Mouse (Mus musculus) G1E (cell line): ENCODE data around the gene Prpsap1. TPM values are rescaled to one million over a fixed set of nuclear protein-coding genes. Genes with fewer than 3 reads are reported as not detected.
A peak's percentile ranks its signal among the peaks of the same experiment; 100 is the strongest.

Experiments used
- ATAC-seq: 2 replicates; pipeline ENCODE4 v1.8.0; 2016; ENCODE audit warnings: mild to moderate bottlenecking; ENCODE audit not compliant: insufficient number of reproducible peaks, poor library complexity, low FRiP score, severe bottlenecking; ENCODE audit errors: extremely low read depth
- DNase-seq: peaks from one replicate; pipeline ENCODE4 v3.0.0; 2012; ENCODE audit warnings: low spot score
- H3K27me3 ChIP-seq: 2 replicates; pipeline ENCODE4 v1.6.1; 2012; ENCODE audit warnings: mild to moderate bottlenecking, low read length, inconsistent platforms; ENCODE audit not compliant: insufficient read depth
- H3K36me3 ChIP-seq: replicated peaks from 2 replicates; pipeline ENCODE3; 2012; ENCODE audit warnings: mild to moderate bottlenecking, inconsistent platforms
- H3K4me1 ChIP-seq: 2 replicates; pipeline ENCODE4 v1.6.1; 2012; ENCODE audit warnings: low read depth, low read length, inconsistent platforms, mixed read lengths; ENCODE audit not compliant: insufficient read depth
- H3K4me3 ChIP-seq: 2 replicates; pipeline ENCODE4 v1.5.1; 2012; ENCODE audit warnings: low read depth, mild to moderate bottlenecking, inconsistent platforms, low read length, moderate library complexity, mixed read lengths
- H3K9me3 ChIP-seq: replicated peaks from 2 replicates; pipeline ENCODE4 v1.6.1; 2012; ENCODE audit warnings: inconsistent platforms
- CTCF ChIP-seq: IDR thresholded peaks from 2 replicates; pipeline ENCODE4 v1.5.1; 2012; ENCODE audit warnings: low read depth, low read length, inconsistent platforms, mixed read lengths
- GATA1 ChIP-seq: IDR thresholded peaks from 2 replicates; pipeline ENCODE4 v1.6.1; 2012; ENCODE audit warnings: borderline replicate concordance, low read length, inconsistent platforms, mixed read lengths
- GATA2 ChIP-seq: IDR thresholded peaks from 2 replicates; pipeline ENCODE4 v1.6.1; 2012; ENCODE audit warnings: low read depth, low read length, inconsistent platforms, borderline replicate concordance
- POLR2AphosphoS5 ChIP-seq: IDR thresholded peaks from 2 replicates; pipeline ENCODE4 v1.6.1; 2012; ENCODE audit warnings: low read depth, low read length, inconsistent platforms; ENCODE audit not compliant: insufficient replicate concordance
- TAL1 ChIP-seq: conservative IDR thresholded peaks from 2 replicates; pipeline ENCODE4 v1.6.1; 2012; ENCODE audit warnings: low read depth, low read length, inconsistent platforms, mixed read lengths
- polyA plus RNA-seq: library from polyadenylated mRNA; stranded (reverse); fragments of >175 nt; gene quantifications from 2 replicates; pipeline ENCODE4 v1.2.3, GENCODE M21; 2012
- total RNA-seq, 2 experiments: library from RNA; stranded (forward) in 1 of 2; stranded (reverse) in 1 of 2; fragments of 200-1000 nt in 1 of 2; fragments of >200 nt in 1 of 2; fragmentation: Nextera tagmentation in 1 of 2; gene quantifications; 2 replicates each; pipeline ENCODE4 v1.2.3; 2014 to 2017

Gene Prpsap1
- total RNA-seq (2014; fragmentation: Nextera tagmentation): 53.7 and 56.6 TPM in 2 replicates
- total RNA-seq (2017): 33.3 and 42.2 TPM in 2 replicates
- polyA plus RNA-seq: 53.9 and 69.4 TPM in 2 replicates

DNA sequence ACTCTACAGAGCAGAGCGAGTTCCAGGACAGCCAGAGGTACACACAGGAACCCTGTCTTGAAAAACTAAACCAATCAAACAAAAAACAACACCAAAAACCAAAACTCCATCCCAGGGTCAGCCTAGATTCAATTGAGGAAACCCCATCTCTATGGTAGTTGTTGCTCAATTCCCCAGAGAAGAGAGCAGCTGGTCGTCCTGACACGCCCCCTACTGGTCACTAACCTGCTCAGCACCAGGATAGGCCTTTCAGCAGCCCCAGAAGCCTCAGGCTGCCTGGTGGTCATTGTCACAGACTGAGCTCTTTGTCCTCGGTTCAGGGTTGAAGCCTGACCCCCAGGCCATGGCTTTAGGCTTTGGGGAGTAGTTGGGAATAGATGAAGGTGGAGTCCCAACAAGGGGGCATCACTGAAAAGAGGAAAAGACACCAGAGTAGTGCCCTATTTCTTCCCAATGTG is at the start of gene Prpsap1:
TSS of gene Prpsap1 (minus strand) at position 408 of the 458 bp plus-strand sequence.
- no peak for ATAC-seq
- Histone ChIP-seq H3K27me3 (no peaks in the 10 kb centered on the region), H3K4me3 (no peak within 1 kb of the TSS), H3K4me1 (peaks cover 31% of the 10 kb centered on the region), H3K36me3 (peaks cover 2% of the 10 kb centered on the region), H3K9me3 (peaks cover 3% of the 10 kb centered on the region)
- peak; percentile 54 for DNase-seq
- TF ChIP-seq GATA1 (no peak), CTCF (peak; percentile 86)

DNA sequence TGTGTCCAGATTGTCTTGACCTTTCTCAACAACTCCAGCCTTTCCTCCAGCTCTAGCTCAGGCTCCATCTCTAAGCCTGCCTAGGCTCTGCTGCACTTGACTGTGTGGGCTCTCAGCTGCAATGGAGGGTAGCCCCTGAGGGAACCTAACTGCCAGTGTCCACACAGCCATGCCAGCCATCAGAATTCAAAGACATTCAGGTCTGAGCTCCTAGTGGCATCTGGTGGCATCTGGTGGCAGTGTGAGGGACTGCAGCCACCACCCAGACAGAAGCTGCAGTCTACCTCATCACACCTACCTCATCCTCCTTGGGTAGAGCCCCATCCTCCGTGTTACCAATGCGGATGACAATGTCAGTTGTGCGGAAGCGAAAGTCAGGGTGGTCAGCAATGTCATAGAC is 49.1 kb upstream of the Prpsap1 start:
- H3K36me3 ChIP-seq: peaks cover 100% of the 10 kb centered on the region
- no peak overlapping the region; the same call in 1 of the 2 replicates for H3K4me3 ChIP-seq
- DNase-seq: peak; percentile 34
- peak; percentile 66 for TF ChIP-seq CTCF
- TF ChIP-seq TAL1: no peak
- TF ChIP-seq GATA2: no peak
- TF ChIP-seq GATA1: no peak
- H3K27me3 ChIP-seq: no peaks in the 10 kb centered on the region
- H3K9me3 ChIP-seq: no peaks in the 10 kb centered on the region
- no peak; the same call in 1 of the 2 replicates for ATAC-seq
- peaks cover 20% of the 10 kb centered on the region for H3K4me1 ChIP-seq

DNA sequence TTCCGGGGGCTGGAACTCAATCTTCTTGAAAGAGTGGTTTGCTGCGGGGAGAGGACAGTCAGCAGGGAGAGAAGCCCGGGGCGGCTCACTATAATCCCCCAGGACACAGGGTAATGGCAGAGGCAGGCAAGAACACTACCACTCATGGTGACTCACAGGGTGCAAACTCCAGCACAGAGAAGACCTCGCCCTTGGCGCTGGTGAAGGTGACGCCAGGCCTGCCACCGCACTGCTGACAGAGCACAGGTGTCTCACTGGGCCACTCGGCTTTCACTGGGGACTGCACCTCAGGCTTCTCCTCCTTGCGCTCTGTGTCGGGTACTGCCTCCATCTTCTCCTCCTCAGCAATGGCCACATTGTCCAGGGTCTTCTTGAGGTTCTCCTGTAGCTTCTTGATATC is 47.2 kb upstream of the Prpsap1 start:
- Histone ChIP-seq H3K4me1 (peaks cover 39% of the 10 kb centered on the region), H3K36me3 (peaks cover 99% of the 10 kb centered on the region), H3K9me3 (no peaks in the 10 kb centered on the region), H3K4me3 (no peak overlapping the region), H3K27me3 (no peaks in the 10 kb centered on the region)
- no peak for TF ChIP-seq TAL1
- TF ChIP-seq POLR2AphosphoS5: no peak
- no peak for TF ChIP-seq GATA2
- no peak for TF ChIP-seq GATA1
- TF ChIP-seq CTCF: no peak
- DNase-seq (no peak), ATAC-seq (no peak)

DNA sequence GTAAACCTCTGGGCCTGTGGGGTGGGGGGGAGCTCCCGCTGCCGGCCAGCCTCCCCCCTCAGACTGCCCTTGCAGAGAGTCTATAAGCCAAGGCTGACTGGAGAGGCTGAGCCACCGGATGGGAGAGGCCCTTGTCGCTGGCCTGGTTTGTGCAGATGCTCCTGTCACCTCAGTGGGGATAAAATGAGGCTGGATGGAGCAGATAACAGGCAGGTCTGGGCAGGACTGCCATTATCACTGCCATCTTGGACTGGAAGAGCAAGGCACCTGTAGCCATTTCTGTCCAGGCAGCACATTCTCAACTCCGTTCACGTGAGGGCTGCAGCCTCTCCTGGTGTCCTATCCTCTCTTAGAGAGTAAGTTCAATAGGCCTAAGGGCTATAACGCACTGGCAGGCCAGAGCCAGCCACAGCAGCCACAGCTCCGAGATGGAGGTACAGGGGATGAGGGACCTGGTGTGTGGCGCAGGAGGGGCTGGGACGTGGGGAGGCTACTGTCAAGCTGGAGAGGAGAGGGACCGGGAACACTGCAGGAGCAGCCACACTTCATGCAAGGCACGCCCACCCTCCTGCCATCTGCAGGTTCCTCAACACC is 44.2 kb upstream of the Prpsap1 start:
- DNase-seq (no peak), ATAC-seq (peak; percentile 11; the same call in 1 of the 2 replicates)
- Histone ChIP-seq H3K9me3 (no peaks in the 10 kb centered on the region), H3K4me3 (peak overlapping the region; percentile 32; the same call in 1 of the 2 replicates), H3K27me3 (no peaks in the 10 kb centered on the region), H3K36me3 (peaks cover 87% of the 10 kb centered on the region), H3K4me1 (peaks cover 61% of the 10 kb centered on the region)
- TF ChIP-seq POLR2AphosphoS5: no peak
- 0 out of 2 replicates have a peak, but pooled peaks have one; percentile 57 for TF ChIP-seq GATA2
- TF ChIP-seq GATA1: no peak
- peak; percentile 63 for TF ChIP-seq TAL1
- TF ChIP-seq CTCF: no peak

DNA sequence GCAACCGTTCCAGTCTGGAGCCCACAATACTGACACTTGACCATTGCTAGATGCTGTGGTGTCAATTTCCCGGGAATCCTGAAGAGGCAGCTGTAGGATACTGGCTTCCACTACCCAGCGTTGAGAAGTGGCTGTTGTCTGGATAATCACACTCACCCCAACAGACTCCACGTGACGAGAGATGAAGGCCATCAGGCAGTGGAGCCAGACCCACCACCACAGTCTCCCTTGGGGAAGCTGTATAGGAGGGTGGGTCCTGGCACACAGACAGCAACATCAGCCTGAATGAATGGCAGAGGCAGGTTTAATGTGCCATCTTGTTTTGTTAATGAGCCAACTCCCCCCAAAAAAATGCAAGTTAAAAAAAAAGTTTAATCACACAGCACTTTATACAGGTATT is 43.4 kb upstream of the Prpsap1 start:
- DNase-seq (no peak), ATAC-seq (no peak)
- no peak for TF ChIP-seq GATA1
- no peak for TF ChIP-seq CTCF
- no peak for TF ChIP-seq GATA2
- TF ChIP-seq TAL1: no peak
- no peak for TF ChIP-seq POLR2AphosphoS5
- H3K9me3 ChIP-seq: no peaks in the 10 kb centered on the region
- H3K27me3 ChIP-seq: no peaks in the 10 kb centered on the region
- H3K4me3 ChIP-seq: no peak overlapping the region
- peaks cover 69% of the 10 kb centered on the region for H3K4me1 ChIP-seq
- H3K36me3 ChIP-seq: peaks cover 78% of the 10 kb centered on the region

DNA sequence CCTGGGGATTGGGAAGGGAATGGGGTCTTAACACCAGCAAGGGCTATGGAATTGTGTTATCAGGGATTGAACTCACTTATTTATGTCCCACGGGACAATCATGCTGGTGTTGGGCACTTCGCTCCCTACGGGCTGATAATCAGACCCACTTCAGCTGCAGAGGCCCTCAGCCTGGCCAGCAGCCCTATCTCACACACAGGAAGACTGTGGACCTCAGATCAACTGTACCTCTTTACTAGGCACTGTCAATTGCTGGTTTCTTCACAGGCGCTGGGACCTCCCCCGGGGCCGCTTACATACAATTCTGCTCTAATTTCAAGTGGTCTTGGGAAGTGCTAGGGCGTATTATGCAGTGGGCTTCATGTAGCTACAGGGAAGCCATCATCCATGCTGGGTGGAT is 42.7 kb upstream of the Prpsap1 start:
- DNase-seq (no peak), ATAC-seq (no peak)
- no peaks in the 10 kb centered on the region for H3K9me3 ChIP-seq
- H3K4me3 ChIP-seq: no peak overlapping the region; the same call in 1 of the 2 replicates
- peaks cover 76% of the 10 kb centered on the region for H3K4me1 ChIP-seq
- peaks cover 71% of the 10 kb centered on the region for H3K36me3 ChIP-seq
- TF ChIP-seq GATA1 (no peak), CTCF (no peak), POLR2AphosphoS5 (no peak), GATA2 (no peak), TAL1 (no peak)
- 0 out of 2 replicates have a peak, but pooled peaks cover under 1% of the 10 kb centered on the region for H3K27me3 ChIP-seq
